In genomic region chr11:3101072-3101874, GRCm38 (mm10) we compare ENCODE assay signal across 9 mouse cellular contexts.
DNase-seq lines count a peak whose midpoint lies in the region; ATAC-seq and TF ChIP-seq lines count a peak whose summit lies in the region.
"Had no signal": no experiment of that assay in that cellular context is flagged by ENCODE, and none has a peak within 500 bp of the region (broad histone marks: within the 10 kb centered on the region; RNA-seq: fewer than 3 reads in every experiment).

No protein-coding gene starts in this region.

- H3K27me3 ChIP-seq in heart, embryonic 12.5 days (replicated peaks) = no peaks in the 10 kb centered on the region
- no peaks in the 10 kb centered on the region for H3K27me3 ChIP-seq in midbrain, embryonic 12.5 days
- H3K27me3 ChIP-seq in midbrain, embryonic 15.5 days (replicated peaks) = no peaks in the 10 kb centered on the region
- H3K27me3 ChIP-seq in embryonic facial prominence, embryonic 13.5 days = no peaks in the 10 kb centered on the region
- no peaks in the 10 kb centered on the region for H3K27me3 ChIP-seq in neural tube, embryonic 11.5 days (ENCODE audit: control insufficient read depth, insufficient read depth, low read length)
- H3K27me3 ChIP-seq: Patski had no signal

- intact Hi-C loops in heart, postnatal 14 days (cut with DNase I) = no loop called here
- intact Hi-C loops in left cerebral cortex, adult 2 months (cut with DNase I) = no loop called here

- H3K27ac ChIP-seq in heart, embryonic 12.5 days (ENCODE audit: poor library complexity, severe bottlenecking) = no peak overlapping the region
- H3K27ac ChIP-seq in midbrain, embryonic 12.5 days (replicated peaks) = no peak overlapping the region
- no peak overlapping the region for H3K27ac ChIP-seq in midbrain, embryonic 15.5 days
- H3K27ac ChIP-seq in embryonic facial prominence, embryonic 13.5 days = no peak overlapping the region
- H3K27ac ChIP-seq in neural tube, embryonic 11.5 days (ENCODE audit: low read depth, low read length) = no peak overlapping the region
- no peak overlapping the region for H3K27ac ChIP-seq in left cerebral cortex, adult 2 months
- H3K27ac ChIP-seq in layer of hippocampus, adult 2 months = no peak overlapping the region

- H3K4me2 ChIP-seq in heart, embryonic 12.5 days = no peak overlapping the region
- no peak overlapping the region for H3K4me2 ChIP-seq in midbrain, embryonic 12.5 days (replicated peaks)
- no peak overlapping the region for H3K4me2 ChIP-seq in midbrain, embryonic 15.5 days
- H3K4me2 ChIP-seq in embryonic facial prominence, embryonic 13.5 days = no peak overlapping the region
- no peak overlapping the region for H3K4me2 ChIP-seq in neural tube, embryonic 11.5 days (ENCODE audit: low read depth)

- no peak for TF ChIP-seq CTCF in left cerebral cortex, adult 2 months (IDR thresholded peaks at IDR 0.05)
- TF ChIP-seq CTCF in layer of hippocampus, adult 2 months (conservative IDR thresholded peaks at IDR 0.05) = no peak

- H3K36me3 ChIP-seq in heart, embryonic 12.5 days = no peaks in the 10 kb centered on the region
- 0 out of 2 replicates have a peak, but pooled peaks cover 3% of the 10 kb centered on the region for H3K36me3 ChIP-seq in midbrain, embryonic 12.5 days
- no peaks in the 10 kb centered on the region for H3K36me3 ChIP-seq in midbrain, embryonic 15.5 days (replicated peaks)
- H3K36me3 ChIP-seq in embryonic facial prominence, embryonic 13.5 days = no peaks in the 10 kb centered on the region
- H3K36me3 ChIP-seq in neural tube, embryonic 11.5 days (ENCODE audit: control insufficient read depth, insufficient read depth, low read length) = no peaks in the 10 kb centered on the region

- peak; percentile 56 for ATAC-seq in heart, embryonic 12.5 days (ENCODE audit: insufficient number of reproducible peaks, low FRiP score)
- peak; percentile 70; the same call in 1 of the 2 replicates for ATAC-seq in midbrain, embryonic 12.5 days (ENCODE audit: low FRiP score, low read depth)
- ATAC-seq in midbrain, embryonic 15.5 days (replicated peaks) = no peak
- ATAC-seq in embryonic facial prominence, embryonic 13.5 days (ENCODE audit: insufficient number of reproducible peaks, insufficient read depth, low FRiP score, low TSS enrichment, low read depth) = peak; percentile 77; the same call in 1 of the 2 replicates
- ATAC-seq in neural tube, embryonic 11.5 days (ENCODE audit: insufficient read depth, low FRiP score, low TSS enrichment) = peak; percentile 62

- peaks cover 40% of the 10 kb centered on the region for H3K9me3 ChIP-seq in heart, embryonic 12.5 days (replicated peaks)
- H3K9me3 ChIP-seq in midbrain, embryonic 12.5 days = peaks cover 50% of the 10 kb centered on the region
- H3K9me3 ChIP-seq in midbrain, embryonic 15.5 days = peaks cover 45% of the 10 kb centered on the region
- peaks cover 46% of the 10 kb centered on the region for H3K9me3 ChIP-seq in embryonic facial prominence, embryonic 13.5 days
- peaks cover 41% of the 10 kb centered on the region for H3K9me3 ChIP-seq in neural tube, embryonic 11.5 days (ENCODE audit: control insufficient read depth, low read length)

- no peak overlapping the region for H3K9ac ChIP-seq in heart, embryonic 12.5 days
- no peak overlapping the region for H3K9ac ChIP-seq in midbrain, embryonic 12.5 days (replicated peaks)
- H3K9ac ChIP-seq in midbrain, embryonic 15.5 days = no peak overlapping the region
- no peak overlapping the region for H3K9ac ChIP-seq in embryonic facial prominence, embryonic 13.5 days
- no peak overlapping the region for H3K9ac ChIP-seq in neural tube, embryonic 11.5 days (ENCODE audit: low read length)

- DNase-seq in heart, postnatal 14 days = no peak
- no peak for DNase-seq in neural tube, embryonic 11.5 days (ENCODE audit: low spot score)
- no peak for DNase-seq in left cerebral cortex, adult 2 months (ENCODE audit: extremely low spot score in 1 of 2, low spot score in 2 of 2)
- DNase-seq in layer of hippocampus, adult 2 months (ENCODE audit: low spot score in 2 of 2) = no peak

- H3K4me3 ChIP-seq in heart, embryonic 12.5 days = no peak overlapping the region
- no peak overlapping the region for H3K4me3 ChIP-seq in midbrain, embryonic 12.5 days
- H3K4me3 ChIP-seq in midbrain, embryonic 15.5 days = no peak overlapping the region
- no peak overlapping the region for H3K4me3 ChIP-seq in embryonic facial prominence, embryonic 13.5 days
- no peak overlapping the region for H3K4me3 ChIP-seq in neural tube, embryonic 11.5 days (ENCODE audit: low read depth, low read length)
- no peak overlapping the region for H3K4me3 ChIP-seq in left cerebral cortex, adult 2 months
- H3K4me3 ChIP-seq in layer of hippocampus, adult 2 months = no peak overlapping the region

- H3K4me1 ChIP-seq in heart, embryonic 12.5 days (replicated peaks) = no peaks in the 10 kb centered on the region
- no peaks in the 10 kb centered on the region for H3K4me1 ChIP-seq in midbrain, embryonic 12.5 days
- no peaks in the 10 kb centered on the region for H3K4me1 ChIP-seq in midbrain, embryonic 15.5 days
- no peaks in the 10 kb centered on the region for H3K4me1 ChIP-seq in embryonic facial prominence, embryonic 13.5 days
- H3K4me1 ChIP-seq in neural tube, embryonic 11.5 days (ENCODE audit: control insufficient read depth, insufficient read depth, low read length) = no peaks in the 10 kb centered on the region

- 69% methylated on average over 25 of the region's 25 CpGs for WGBS in heart, embryonic 12.5 days
- WGBS in midbrain, embryonic 12.5 days = 74% methylated on average over 25 of the region's 25 CpGs
- WGBS in midbrain, embryonic 15.5 days = 75% methylated on average over 25 of the region's 25 CpGs
- 75% methylated on average over 25 of the region's 25 CpGs for WGBS in embryonic facial prominence, embryonic 13.5 days
- WGBS in neural tube, embryonic 11.5 days = 84% methylated on average over 25 of the region's 25 CpGs
